Mouse (Mus musculus): ENCODE data around the gene Slc38a9. TPM values are rescaled to one million over a fixed set of nuclear protein-coding genes. Genes with fewer than 3 reads are reported as not detected.

Gene Slc38a9
- total RNA-seq, 2 experiments from 2014 or later = 5.7 to 6.0 TPM

GRCm38 (mm10) chr13:112760538-112760881 lies 100.0 kb downstream of the Slc38a9 start:
- intact Hi-C loops (cut with DNase I) = no loop called here
- no peak for DNase-seq

DNA sequence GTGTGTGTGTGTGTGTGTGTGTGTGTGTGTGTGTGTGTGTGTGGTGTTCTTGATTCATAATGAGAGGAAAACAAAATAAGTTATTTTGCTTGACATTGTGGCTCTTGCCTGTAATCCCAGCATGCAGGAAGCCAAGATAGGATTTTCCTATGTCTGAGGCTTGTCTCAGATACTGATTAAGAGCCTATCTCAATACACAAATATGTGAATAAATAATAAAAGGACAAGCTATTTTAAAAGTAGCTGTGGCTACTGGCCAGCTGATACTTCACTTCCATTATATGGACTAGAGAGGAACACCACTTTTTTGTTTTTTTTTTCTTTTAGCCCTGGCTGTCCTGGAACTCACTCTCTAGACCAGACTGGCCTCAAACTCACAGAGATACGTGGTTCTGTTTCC lies 101.2 kb downstream of the Slc38a9 start:
- DNase-seq = no peak
- intact Hi-C loops (cut with DNase I) = no loop called here

- intact Hi-C loops (cut with DNase I) = no loop called here
- no peak for DNase-seq
Measured at GRCm38 (mm10) chr13:112762548-112762947, 102.0 kb downstream of the Slc38a9 start.

DNA sequence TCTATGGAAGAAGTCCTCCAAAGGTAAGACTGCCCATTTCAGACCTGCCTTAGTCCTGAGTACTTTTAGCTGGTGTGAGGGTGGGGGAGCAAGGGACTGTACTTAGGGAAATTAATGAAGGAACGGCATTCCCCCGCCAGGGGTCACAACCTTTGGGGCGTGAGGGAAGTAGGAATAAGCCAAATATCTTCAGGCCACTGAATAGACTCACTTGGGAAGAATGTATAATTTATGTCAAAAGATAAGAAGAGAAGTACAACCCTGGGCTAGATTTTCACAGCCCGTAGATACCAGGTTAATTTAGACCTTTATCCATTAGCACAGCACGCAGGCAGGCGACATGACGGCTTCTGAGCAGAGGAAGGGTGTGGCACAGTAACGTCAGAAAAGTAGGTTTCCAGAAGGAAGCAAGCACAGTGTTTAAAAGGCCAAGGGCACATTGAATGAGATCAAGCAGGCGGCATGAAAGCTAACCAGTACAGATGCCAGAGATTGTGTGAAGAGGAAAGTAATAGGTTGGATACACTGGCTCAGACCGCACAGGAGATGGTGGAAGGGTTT lies 103.1 kb downstream of the Slc38a9 start:
- no peak for DNase-seq
- intact Hi-C loops (cut with DNase I) = no loop called here

DNA sequence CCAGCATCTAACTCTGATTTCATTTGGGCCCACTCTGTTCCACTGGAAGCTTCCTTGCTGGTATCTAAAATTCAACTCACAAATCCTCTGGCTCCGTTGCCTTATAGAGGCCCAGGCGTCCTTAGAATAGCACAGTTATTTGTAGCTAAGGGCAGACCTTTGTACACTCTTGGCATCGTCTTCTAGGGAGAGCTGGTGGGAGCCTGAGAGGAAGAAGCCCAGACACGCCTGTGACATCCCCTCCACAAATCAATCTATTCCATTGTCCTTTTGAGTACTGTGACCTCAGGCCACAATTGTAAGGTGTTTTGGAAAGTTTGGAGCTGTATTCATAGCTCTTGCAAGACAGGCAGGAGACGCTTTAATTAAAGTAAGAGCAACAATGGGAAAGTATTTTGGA lies 104.0 kb downstream of the Slc38a9 start:
- DNase-seq = no peak
- intact Hi-C loops (cut with DNase I) = no loop called here

- intact Hi-C loops (cut with DNase I) = loop anchor here (5.0 kb wide), 1 partner anchor 37 kb away; the partner anchor contains the start of gene Plpp1
Measured at GRCm38 (mm10) chr13:112765654-112766053, 105.1 kb downstream of the Slc38a9 start.

DNA sequence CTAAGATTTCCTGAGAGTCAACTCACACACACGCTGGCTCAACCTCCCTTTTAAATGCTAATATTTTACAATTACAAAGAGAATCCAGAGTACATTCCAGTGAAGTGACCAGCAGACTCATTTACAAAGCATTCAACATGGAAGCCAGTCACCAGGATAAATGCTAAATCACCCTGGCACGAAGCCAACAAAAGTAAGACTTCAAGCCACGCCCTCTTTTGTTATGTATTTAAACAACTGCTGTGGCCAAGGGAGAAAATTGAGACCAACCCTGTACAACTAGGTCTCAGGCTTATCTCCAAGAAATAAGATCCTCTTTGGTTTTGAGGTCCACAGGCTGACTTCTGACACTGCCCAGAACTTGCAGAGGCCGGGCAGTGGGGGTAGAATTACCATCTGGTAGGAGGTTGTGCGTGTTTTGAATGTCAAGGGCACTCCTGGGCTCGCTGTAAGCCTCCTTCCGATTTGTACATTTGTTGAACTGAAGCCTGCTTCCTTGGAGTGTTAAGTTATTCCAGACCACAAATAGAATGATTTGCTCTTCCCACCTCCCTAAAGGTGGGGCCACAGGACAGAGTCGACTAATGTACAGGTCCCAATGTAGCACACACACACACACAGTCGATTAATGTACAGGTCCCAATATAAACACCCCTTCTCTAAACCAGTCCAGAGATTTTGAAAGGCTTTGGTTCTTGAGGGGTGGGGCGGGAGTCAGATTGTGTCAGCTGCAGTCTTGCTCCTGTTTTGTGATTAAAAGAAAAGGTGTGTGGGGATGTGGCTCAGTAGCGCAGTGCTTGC lies 110.2 kb downstream of the Slc38a9 start:
- intact Hi-C loops (cut with DNase I) = no loop called here
- DNase-seq = no peak

More at GRCm38 (mm10) chr13:112765654-112766053, 105.1 kb downstream of the Slc38a9 start:
- no peak for DNase-seq

DNA sequence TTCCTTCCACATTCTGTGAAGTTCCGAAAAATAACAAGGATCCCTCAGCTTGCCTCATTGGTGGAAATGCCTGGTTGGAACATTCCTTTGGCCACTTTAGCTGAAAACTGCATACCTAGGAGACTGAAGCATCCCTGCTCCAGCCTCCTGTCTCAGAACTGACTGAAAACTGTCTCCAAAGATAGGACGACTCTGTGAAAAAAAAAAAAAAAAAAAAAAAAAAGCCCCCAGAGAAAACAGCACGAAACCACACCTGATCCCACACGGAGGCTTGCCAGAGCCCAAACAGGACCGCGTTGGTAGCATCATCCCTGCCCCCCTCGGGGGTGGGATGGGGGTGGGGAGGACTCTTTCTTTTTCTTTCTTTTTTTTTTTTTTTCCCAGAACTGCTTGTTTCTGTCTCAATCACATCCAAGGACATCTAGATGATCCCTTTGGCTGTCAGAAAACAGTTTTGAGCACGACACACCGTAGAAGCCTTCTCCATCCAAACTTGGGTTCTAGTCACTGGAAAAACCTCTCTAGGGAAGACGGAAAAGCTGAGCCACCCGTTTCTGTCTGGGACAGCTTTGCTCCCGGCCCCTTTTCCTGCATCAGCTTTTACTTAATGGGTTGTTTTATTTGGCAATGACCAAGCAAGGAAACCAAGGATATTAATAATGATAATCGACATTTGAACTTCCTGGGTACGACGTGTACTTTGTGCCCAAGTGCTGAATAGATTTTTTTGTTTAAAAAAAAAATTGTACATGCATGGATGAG lies 111.1 kb downstream of the Slc38a9 start:
- intact Hi-C loops (cut with DNase I) = no loop called here
- DNase-seq = no peak

- no peak for DNase-seq
- intact Hi-C loops (cut with DNase I) = no loop called here
Measured at GRCm38 (mm10) chr13:112772252-112772651, 111.7 kb downstream of the Slc38a9 start.

DNA sequence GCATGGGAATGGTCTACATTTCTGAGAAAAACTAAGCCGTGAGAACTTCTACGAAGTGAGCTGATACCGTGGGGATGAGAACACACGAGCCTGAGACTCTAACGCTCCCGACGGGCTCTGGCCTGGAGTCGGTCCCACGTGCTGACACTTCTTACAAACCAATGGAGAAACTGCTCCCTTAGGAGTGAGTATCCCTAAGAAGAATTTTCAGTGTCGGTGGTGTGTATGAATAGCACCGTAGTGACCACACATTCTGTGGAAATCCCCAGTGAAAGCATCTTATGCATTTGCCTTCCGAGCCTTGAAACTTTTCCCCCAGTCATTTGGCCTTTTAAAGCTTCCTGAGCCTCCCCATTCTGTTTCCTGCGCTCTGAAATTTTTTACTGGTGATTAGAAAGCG lies 112.3 kb downstream of the Slc38a9 start:
- no peak for DNase-seq
- intact Hi-C loops (cut with DNase I) = no loop called here

- intact Hi-C loops (cut with DNase I) = no loop called here
- no peak for DNase-seq
Measured at GRCm38 (mm10) chr13:112773991-112774675, 113.6 kb downstream of the Slc38a9 start.

GRCm38 (mm10) chr13:112775856-112776255 lies 115.3 kb downstream of the Slc38a9 start:
- intact Hi-C loops (cut with DNase I) = no loop called here
- DNase-seq = no peak

GRCm38 (mm10) chr13:112778407-112778806 lies 117.9 kb downstream of the Slc38a9 start:
- no peak for DNase-seq
- intact Hi-C loops (cut with DNase I) = no loop called here

DNA sequence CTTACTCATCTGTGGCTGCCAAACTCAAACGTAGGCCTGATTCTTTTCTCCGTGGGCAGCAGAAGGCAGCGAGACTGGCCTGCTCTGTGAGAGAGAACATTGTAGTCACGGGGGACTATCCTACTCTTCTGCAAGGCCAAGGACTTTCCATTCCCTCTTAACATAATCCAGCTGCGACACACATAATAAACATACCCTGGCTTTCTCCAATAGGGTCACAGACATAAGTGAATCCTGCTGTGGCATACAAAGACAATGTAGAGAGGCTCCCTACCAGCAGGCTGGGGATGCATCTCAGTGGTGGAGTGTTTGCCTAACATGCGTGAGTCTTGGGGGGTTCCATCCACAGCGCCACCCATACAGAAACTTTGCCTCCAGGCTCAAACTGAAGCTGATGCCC lies 124.8 kb downstream of the Slc38a9 start:
- DNase-seq = no peak
- intact Hi-C loops (cut with DNase I) = no loop called here

GRCm38 (mm10) chr13:112786142-112786541 lies 125.6 kb downstream of the Slc38a9 start:
- no peak for DNase-seq
- intact Hi-C loops (cut with DNase I) = no loop called here

GRCm38 (mm10) chr13:112786942-112787533 lies 126.5 kb downstream of the Slc38a9 start:
- intact Hi-C loops (cut with DNase I) = no loop called here
- DNase-seq = no peak
